Mouse (Mus musculus): ENCODE measurements at regions not wholly inside any gene's neighbourhood (a gene's known extent, or its start where the extent isn't known, plus 50 kb on each side); places are given as distances from the start of the nearest gene placed in this dataset.

DNA sequence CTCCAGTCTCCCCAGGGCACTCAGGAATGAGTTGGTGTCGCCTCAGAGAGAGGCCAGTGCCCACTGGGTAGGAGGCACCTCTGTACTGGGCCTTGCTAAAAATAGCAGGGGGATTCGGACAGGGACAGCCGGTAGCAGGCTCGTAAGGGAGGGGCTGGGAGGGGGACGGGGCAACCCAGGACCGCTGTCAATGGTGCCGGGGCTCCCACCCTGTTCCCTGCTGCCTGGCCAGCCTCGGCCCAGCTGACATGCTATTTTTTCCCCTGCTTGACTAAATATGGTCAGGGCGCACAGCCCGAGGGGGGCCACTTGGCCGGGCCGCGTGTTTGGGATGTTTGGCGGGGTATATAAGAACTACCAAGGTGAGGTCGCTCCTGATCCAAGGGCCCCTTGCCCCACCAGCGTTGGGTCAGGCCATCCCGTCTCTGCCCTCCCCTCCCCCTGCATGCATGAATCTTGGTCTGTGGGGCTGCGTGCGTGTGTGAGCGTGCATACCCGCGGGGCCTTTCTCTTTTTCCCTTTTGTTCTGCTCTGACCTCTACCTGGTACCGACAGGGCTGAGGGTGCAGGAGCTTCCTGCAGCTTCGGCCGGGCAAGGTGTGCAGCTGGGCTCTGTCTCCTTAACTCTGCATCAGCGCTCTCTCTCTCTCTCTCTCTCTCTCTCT is 50.9 kb upstream of the Gata5 start:
- Histone ChIP-seq H3K9ac (peak overlapping the region; percentile 20; the same call in 1 of the 2 replicates), H3K4me2 (replicated peaks) (peak overlapping the region; percentile 76), H3K27me3 (replicated peaks) (peaks cover 49% of the 10 kb centered on the region), H3K4me3 (replicated peaks) (peak overlapping the region; percentile 42), H3K4me1 (replicated peaks) (peaks cover 3% of the 10 kb centered on the region), H3K9me3 (no peaks in the 10 kb centered on the region), H3K27ac (peak overlapping the region; percentile 51; the same call in 1 of the 2 replicates), H3K36me3 (no peaks in the 10 kb centered on the region)
- peak; percentile 65 for ATAC-seq
- WGBS: 3% methylated on average over 26 of the region's 26 CpGs

Measured in intestine, embryonic 15.5 days (tissue).